Mouse (Mus musculus) kidney, postnatal 36 days (tissue): ENCODE measurements around the gene Hacl1.

ENCODE experiments used
- DNase-seq, 2 experiments: peaks; one replicate each; pipeline ENCODE4 v3.0.0; 2021 to 2022; ENCODE audit warnings: mixed read lengths in 2 of 2

Hacl1 gene

GRCm38 (mm10) chr14:31640890-31641505 is at the start of gene Hacl1, which contains the start of gene Btd:
Gene Hacl1, minus strand, starts transcription at chr14:31641286.
Gene Btd, plus strand, starts transcription at chr14:31641028.
- peak; percentile 91 to 96 for DNase-seq

GRCm38 (mm10) chr14:31686231-31686630 is 45.1 kb upstream of the Hacl1 start:
- DNase-seq: no peak

GRCm38 (mm10) chr14:31685680-31686079 is 44.6 kb upstream of the Hacl1 start:
- DNase-seq: no peak

- no peak for DNase-seq
Measured at GRCm38 (mm10) chr14:31684343-31685040, 43.4 kb upstream of the Hacl1 start.

- no peak for DNase-seq
Measured at GRCm38 (mm10) chr14:31683610-31684009, 42.5 kb upstream of the Hacl1 start.

- no peak for DNase-seq
Measured at GRCm38 (mm10) chr14:31681931-31682555, 41.0 kb upstream of the Hacl1 start.

- no peak for DNase-seq
Measured at GRCm38 (mm10) chr14:31681291-31681690, 40.2 kb upstream of the Hacl1 start.

GRCm38 (mm10) chr14:31680656-31681055 is 39.6 kb upstream of the Hacl1 start:
- DNase-seq: no peak

- no peak for DNase-seq
Measured at GRCm38 (mm10) chr14:31671635-31672320, 30.7 kb upstream of the Hacl1 start.

GRCm38 (mm10) chr14:31669642-31670490 is 28.8 kb upstream of the Hacl1 start:
- peak; percentile 39 to 49 for DNase-seq

- DNase-seq: peak; percentile 73 to 79
Measured at GRCm38 (mm10) chr14:31669161-31669611, 28.1 kb upstream of the Hacl1 start.

- DNase-seq: no peak
Measured at GRCm38 (mm10) chr14:31668326-31668725, 27.2 kb upstream of the Hacl1 start.

- DNase-seq: no peak
Measured at GRCm38 (mm10) chr14:31667741-31668140, 26.7 kb upstream of the Hacl1 start.

GRCm38 (mm10) chr14:31666931-31667705 is 26.0 kb upstream of the Hacl1 start:
- DNase-seq: no peak

- no peak for DNase-seq
Measured at GRCm38 (mm10) chr14:31665566-31665940, 24.5 kb upstream of the Hacl1 start.

- DNase-seq: no peak
Measured at GRCm38 (mm10) chr14:31664903-31665565, 23.9 kb upstream of the Hacl1 start.

GRCm38 (mm10) chr14:31664100-31664902 is 23.2 kb upstream of the Hacl1 start:
- peak in 1 of 2 experiments; percentile 46 for DNase-seq

GRCm38 (mm10) chr14:31663376-31664099 is 22.5 kb upstream of the Hacl1 start:
- no peak for DNase-seq

- peak; percentile 86 to 91 for DNase-seq
Measured at GRCm38 (mm10) chr14:31662555-31663211, 21.6 kb upstream of the Hacl1 start.
